Mouse (Mus musculus) right cerebral cortex, postnatal 36 days (tissue): Measurements from ENCODE around the gene Rgs6.

Experiments
- DNase-seq, 2 experiments: peaks; one replicate each; pipeline ENCODE4 v3.0.0; 2022; ENCODE audit warnings: low spot score in 2 of 2, mixed read lengths in 1 of 2

The Rgs6 gene

DNA sequence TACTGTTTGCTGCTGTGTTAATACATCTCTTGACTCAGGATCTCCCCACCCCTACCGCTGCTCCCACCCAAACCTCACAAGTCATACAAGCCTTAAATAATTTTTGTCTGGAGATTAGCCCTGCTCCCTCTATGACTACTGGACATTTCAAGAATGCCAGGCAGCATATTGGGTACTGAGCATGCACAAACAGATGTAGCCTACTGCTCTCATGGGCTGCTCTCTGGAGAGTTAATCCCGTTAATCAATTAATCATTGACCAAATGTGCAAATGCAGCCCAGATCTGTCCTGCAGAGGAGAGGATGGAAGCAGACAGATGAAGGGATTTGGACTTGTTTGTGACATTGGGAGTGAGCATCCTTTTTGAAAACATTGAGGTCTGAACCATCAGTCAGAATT, at the start of gene Rgs6:
TSS of gene Rgs6 (plus strand) at position 276 of the 400 bp plus-strand sequence.
- DNase-seq: no peak

DNA sequence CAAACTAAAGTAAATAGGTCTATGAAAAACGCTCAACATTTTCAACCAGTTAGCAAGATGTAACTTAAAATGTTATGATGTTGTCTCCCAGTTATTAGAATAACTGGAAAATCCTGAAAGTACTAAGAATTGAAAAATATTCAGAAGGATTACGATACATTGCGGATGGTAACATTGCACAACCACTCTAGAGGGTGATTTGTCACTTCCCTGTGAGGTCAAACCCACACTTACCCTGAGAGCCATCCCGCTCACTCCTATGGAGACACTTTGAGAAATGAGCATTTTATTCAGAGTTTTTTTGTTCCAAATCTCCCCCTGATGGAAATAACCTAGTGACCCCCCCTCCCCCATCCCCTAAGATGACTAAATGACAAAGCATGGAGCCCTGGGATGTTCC, 41.0 kb upstream of the Rgs6 start:
- no peak for DNase-seq

DNA sequence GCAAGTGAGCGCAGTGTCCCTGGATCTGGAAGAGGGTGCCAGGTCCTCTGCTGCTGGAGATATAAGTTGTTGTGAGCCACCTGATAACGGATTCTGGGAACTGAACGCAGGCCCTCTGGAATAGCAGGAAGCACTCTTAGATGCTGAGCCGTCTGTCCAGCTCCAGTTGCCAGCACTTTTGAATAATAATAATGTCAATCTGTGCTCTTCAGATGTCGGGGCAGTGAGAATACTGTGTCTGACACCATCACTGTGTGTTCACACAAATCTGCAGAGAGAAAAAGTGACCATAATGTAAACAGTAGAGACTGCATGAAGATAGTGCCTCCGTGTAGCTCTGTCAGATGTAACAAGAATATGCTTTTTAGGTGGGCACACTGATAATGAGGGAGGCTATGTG, 38.9 kb upstream of the Rgs6 start:
- no peak for DNase-seq

DNA sequence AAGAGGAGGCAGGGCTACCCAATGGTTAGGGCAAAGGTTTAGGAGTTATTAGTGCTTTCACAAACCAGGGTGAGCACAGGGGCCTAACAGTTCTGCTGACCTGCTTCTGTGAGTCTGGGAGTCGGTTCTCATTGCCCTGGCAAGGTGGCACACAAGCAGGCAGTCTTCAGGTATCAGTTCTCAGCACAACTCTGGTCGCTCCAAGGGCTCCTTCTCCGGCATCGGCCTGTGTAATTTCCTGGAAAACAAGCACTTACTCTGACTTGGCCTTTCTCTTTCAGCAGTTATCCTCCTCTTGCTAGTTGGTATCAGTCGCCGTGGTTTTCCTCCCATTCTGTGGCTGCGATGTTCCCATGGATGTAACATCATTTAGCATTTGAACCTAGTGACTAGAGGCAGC, 38.0 kb upstream of the Rgs6 start:
- DNase-seq: no peak

DNA sequence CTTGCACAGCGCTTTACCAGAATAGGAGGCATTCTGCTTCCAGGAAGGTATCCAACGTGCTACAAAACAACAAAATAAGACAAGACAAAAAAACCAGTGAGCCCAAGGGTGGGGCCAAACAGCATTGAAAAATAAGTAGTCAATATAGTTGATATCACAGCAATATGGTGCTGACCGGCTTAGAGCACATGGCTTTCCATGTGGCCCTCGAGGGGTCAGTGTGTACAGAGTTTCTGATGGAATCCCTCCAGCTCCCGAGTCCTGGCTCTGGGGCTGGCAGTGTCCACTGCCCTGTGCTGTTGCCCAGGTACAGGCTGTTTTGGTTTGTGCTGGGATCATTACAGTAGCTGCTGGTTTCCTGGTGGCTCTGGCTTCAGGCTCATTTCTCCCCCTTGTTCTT, 35.7 kb upstream of the Rgs6 start:
- DNase-seq: no peak

DNA sequence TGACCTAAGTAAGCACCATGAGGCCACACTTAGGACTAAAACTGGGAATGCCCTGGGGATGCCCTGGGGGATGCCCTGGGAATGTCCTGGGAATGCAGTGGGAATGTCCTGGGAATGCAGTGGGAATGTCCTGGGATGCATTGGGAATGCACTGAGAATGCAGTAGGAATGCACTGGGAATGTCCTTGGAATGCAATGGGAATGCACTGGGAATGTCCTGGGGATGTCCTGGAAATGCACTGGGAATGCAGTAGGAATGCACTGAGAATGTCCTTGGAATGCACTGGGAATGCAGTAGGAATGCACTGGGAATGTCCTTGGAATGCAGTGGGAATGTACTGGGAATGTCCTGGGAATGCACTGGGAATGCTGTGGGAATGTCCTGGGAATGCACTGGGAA, 25.2 kb upstream of the Rgs6 start:
- no peak for DNase-seq

DNA sequence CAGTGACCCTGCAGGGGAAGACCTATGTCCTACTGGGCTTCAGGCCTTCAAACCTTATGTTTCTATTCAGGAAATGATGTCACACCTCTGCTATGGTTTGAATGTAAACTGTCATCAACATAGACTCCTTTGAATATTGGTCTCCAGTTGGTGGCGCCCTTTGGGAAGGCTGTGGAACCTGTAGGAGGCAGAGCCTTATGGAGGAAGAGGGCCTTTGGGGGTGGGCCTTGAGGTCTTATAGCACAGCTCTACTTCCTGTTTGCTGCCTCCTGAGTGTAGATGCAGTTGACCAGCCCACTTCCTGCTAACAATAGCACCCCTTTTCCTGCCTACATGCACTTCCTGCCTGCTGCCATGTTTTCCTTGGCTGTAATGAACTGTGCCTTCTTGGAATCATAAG, 19.7 kb upstream of the Rgs6 start:
- no peak for DNase-seq

DNA sequence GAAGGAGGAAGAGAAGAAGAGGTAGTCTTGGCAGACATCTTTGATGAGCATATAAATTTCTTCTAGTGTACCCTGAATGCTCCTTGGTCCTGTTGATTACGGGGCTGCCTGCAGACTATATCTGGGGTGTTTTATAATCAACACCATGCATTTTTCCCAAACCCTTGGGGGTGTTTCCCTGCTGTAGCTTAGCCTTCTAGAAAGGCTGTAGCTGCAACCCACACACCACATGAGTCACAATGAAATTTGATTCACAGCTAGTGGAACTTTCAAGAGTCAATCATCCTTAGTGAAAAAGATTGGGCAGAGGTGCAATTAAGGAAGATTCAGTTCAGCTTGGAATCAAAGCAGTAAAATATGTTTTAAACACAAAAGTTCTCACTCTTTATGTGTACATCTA, 15.4 kb upstream of the Rgs6 start:
- DNase-seq: peak; percentile 10 to 20

DNA sequence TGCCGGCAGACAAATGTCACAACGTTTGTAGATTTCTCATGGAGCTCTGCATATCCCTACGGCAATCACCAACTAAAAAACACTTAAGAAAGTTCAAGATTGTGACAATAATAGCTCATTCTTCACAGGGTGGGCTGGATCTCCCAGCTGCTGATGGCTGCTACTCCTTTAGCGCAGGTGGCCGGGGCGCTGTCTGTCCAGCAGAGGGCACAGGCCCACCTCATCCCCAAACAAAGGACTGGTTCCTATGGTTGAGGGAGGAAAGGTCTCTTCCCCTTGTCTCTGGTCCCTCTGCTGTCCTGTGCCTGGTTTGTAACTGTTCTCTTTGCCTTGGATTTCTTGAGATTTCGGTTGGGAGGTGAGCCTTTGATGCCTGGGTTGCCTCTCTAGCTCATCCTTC, 1.5 kb upstream of the Rgs6 start:
- no peak for DNase-seq

DNA sequence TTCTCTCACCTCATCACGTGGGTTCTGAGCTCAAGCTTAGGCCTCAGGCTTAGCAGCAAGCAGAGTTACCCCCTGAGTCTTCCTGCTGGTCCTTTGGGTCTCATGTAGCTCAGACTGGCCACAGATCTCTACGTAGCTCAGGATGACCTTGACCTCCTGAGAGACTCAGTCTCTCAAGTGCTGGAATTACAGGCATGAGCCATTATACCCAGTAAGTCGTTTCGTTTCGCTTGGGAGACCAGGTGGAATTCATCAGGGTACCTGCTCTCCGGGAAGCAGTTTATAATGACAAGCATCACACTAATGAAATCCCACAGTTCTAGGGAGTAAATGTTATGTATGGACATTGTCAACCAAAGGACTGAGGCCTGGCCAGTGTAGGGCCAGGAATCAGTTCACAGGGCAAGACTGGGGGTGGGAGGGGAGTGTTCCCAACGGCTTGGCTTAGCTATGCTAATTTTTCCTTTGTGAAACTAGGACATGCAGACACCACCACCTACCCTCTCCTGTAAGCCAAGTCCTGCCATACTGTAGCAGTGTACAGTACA, 670 bp upstream of the Rgs6 start:
- no peak for DNase-seq

DNA sequence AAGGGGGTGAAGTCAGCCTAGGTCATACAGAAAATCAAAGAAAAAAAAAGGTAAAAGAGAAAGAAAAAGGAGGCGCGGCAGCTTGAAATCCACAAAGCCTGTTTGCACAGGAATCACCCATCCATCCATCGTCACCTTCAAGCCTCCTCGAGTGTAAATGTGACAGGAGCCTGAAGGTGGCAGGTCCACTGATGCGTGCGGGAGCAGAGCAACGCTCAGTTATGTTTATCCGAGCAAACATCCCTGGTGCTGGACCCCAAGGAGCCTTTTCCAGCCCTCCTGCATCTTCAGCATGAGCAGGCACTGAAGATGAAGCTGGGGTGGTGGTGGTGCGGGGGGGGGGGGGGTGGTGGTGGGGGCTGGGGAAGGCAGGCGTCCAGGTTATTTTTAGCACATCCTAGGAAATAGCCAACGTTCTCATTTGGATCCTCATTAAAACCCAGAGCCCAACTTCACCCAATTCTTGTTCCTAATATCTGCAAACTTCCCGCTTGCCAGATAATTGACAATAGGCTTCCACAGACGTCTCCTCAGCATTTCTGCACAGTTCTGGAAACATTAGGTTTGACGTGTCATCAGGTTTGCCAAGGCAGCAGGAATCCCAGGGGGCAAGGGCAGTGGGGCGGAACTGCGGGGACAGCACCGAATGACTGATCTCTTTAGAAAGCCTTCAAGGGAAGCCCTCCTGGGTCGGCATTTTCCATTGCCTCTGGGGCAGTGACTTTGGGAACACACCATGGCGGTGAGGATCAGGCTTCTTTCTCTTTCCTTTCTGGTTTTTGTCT, 946 bp downstream of the Rgs6 start:
- DNase-seq: no peak

DNA sequence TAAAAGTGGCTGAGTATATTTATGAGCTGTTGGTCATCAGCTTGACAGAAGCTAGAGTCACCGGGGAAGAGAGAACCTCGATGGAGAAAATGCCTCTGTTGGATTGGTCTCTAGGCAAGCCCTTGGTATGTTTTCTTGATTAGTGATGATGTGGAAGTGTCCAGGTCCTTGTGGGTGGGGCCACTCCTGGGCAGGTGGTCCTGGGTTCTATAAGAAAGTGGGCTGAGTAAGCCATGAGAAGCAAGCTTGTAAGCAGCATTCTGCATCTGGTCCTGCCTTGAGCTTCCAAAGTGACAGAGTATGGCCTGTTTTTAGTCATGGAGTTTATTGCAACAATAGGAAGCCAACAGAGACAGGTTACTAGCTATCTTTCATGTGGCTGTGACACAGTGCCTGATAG, 10.9 kb downstream of the Rgs6 start:
- no peak for DNase-seq

DNA sequence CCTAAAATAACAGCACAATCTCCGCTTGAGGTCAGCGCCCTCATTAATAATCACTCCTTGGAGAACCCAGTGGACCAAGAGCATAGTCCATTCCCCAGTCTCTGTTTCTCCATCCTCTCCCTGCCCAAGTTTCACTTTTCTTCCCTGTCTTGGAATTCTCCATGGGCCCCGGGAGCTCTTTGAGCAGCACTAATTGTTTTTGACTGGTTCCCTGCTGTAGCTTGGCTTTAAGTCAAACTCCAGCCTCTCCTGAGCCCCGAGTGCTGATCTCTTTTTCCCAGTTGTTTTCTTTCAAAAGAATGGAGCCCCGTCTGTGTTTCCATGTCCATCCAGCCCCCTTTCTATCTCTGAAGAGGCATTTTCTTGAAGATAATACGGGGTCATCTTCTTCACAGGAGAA, 12.3 kb downstream of the Rgs6 start:
- no peak for DNase-seq

DNA sequence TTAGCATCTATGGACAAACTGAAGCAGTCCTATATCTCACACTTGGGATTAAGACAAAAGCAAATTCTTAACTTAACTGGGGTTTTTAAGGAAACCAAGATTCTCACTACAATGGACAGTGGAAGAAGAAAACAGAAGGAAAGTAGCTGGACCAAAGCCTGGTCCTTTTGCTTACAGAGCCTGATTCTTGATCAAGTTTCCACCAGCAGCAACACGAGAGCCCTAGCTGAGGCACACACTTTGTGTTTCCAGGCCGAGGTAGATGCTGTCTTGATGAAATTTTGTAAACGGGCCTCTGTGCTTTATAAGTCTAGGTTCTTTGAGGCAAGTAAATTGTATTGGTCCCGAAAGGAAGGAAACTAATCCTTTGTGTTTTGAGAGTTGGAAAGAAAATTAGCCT, 14.7 kb downstream of the Rgs6 start:
- no peak for DNase-seq

DNA sequence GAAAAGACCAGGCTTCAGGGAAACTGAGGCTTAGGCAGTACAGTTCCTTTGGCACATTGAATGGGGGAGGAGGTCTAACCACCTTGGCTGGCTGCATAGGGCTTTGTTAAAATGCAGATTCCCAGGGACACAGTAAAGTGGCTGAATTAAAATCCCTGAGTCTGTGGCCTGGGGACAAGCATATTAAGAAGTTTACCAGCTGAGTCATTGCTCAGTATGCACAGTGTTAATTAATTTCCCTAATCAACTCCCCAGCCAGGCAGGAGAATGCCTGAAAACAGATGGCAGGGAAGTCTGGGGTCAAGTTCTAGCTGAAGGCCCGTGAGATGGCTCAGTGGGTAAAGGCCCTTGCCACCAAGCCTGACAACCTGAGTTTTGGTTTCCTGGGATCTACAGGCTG, 15.2 kb downstream of the Rgs6 start:
- no peak for DNase-seq

DNA sequence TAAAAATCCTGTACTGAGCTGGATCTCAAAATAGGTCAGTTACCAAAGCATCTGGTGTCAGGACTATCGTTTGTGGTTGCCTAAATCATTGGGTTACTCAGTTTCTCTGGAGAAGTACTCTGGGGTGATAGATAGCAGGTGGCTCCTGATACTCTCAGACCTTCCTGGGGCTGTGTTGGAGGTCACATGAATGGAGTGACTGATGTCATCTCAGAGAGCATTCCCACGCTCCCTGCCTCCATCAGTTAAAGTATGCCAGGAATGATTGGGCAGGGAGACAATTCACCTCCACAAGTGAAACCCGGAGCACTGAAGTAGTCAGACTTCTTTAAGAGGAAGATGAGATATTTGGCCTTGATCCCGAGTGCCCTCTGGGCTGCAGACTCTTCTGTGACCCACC, 15.9 kb downstream of the Rgs6 start:
- no peak for DNase-seq

DNA sequence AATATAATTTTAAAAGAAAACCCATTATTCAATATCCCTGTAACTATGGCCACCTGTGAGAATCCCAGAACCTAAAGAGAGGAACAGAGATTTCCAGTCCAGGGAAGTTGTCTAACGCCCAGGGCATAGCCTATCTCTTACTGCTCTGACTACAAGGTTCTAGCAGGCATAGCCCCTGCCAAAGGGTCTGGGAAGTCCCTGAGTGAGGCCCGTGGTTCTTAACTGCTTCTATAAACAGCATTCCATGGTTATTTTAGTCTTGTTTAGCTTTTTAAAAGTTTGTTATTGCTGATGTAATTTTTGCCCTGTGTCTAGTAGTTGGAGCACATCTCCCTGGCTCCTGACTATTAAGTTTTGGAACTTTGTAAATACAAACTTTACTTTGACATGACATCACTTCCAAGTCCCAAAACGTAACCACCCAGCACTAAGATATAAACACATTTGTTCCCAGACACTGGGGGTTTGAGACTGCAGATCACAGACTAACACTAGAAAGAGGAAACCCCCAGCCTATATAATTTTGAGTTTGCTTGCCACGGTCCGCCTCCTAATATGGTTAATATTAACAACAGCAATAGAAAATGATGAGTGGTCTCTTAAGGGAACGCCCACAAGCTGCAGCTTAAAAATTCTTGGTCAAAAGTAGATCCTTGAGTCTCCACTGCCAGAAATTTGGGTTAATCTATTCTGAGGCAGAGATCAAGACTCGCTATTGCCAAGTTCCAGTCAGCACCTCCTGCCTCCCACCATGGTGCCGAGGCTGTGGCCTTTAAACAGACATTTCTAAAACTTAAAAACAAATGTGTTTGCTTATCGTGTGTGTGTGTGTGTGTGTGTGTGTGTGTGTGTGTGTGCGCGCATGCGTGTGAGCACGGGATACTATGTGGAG, 24.9 kb downstream of the Rgs6 start:
- no peak for DNase-seq

DNA sequence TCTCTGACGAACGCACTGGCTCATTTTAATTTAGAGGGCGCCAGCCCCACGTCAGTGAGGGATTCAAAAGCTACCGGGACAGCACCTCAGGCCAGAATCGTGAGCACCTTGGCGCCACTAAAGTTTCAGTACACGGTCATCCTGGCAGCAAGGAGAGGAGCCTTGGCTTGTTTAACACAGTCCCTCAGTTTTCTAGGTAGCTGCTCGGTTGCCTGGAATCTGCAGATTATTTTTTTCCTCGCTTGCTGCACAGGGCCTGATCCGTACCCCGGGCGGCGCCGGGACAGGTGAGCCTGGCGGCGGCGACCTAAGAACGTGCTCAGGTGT, 28.4 kb downstream of the Rgs6 start:
- peak; percentile 2 to 7 for DNase-seq

DNA sequence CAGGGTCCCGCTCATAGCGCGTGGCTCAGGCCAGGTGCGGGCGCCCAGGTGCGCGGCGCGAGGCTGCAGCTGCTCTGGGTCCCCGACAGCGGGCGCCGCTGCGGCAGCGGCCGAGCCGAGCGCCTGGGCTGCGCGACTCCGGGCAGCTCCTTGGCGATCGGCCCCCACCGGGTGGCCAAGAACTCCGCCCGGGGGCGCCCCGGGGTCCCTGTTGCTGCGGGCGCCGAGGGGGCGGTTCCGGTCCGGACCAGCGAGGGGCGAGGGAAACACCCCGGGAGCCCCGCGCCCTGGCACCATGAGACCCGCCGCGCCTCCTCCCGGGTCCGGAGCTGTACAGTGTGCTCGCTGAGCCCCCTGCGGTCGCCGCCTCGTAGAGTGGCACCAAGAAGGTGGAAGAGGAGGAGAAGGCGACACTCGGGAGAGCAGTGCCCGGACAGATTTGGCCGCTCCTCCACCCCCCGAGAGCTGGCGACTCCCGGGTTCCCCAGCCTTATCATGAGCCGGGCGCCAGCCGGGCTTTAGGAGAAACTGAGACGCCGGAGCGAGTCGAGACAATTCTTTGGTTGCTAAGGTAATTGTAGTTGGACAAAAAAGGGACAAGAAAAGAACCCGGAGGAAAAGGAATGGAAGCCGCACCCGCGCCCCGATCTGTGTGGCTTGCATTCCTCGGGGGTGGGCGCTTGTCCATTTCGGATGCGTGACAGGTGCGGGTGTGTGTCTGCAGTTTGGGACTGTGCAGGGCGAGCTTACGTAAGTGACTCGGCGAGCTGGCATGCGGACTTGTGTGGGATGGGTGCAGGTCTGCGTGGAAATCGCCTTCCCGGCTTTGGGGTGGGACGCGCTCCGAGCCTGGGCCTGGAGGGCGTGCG, 29.0 kb downstream of the Rgs6 start:
- peak; percentile 48 to 54 for DNase-seq

DNA sequence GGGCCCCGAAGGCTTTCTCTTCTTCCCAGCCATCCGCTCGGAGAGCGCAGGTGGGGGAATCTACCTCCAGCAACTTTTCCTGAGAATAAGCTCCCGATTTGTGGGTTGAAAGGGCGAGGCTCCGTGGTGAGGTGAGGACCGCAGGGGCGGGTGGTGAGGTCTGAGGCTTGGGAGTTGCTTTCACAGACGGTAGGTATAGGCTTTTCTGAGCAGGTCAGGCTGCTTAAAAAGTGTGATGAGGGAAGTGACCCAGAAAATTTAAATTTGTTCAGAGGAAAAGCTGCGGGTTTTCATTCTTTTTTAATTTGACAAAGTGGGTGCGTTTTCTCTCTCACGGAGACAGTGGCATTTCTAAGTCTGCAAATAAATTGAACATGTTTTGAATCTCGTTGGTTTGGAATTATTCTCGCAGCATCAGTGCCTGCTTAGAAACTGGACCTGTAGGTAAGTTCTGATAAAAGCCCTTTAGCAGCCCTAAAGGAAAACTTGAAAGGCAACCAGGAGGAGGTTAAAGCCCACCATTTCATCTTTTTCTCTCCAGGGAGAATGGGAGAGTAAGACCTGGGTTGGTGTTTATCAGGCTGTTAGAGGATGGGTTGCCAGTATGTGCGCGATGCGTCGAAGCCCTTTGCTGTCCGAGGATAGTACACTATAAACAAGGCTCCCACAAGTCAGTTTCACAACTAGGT, 29.7 kb downstream of the Rgs6 start:
- no peak for DNase-seq

DNA sequence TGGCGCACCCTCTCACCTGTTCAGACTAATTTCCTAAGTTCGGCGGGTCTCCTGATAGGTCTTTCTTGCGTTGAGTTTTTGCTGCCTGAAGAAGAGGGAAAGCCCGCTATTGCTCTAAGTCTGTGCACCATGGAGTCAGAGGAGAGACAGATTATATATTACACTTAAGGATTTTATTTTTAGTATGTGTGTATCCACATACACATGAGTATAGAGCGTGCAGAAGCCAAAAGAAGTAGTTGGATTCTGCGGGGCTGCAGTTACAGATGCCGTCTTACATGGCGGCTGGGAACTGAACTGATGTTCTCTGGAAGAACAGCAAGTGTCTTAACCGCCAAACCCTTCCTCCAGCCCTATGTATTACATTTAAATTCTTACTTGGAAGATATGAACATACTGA, 52.3 kb downstream of the Rgs6 start:
- no peak for DNase-seq
